Mouse (Mus musculus): ENCODE results near the gene Vps37b. TPM values are rescaled to one million over a fixed set of nuclear protein-coding genes. Genes with fewer than 3 reads are reported as not detected.

Gene Vps37b
- total RNA-seq, 1 experiment from 2014 or later, result 33.2 TPM

- ATAC-seq (ENCODE audit: extremely low read depth, insufficient number of reproducible peaks, low FRiP score, poor library complexity, severe bottlenecking), result peak; percentile 56
These were observed 58.5 kb downstream of the Vps37b start, which contains the start of gene Hip1r for GRCm38 (mm10) chr5:123973299-123974178. Gene Hip1r, plus strand, starts transcription at chr5:123973628.

- no peak for ATAC-seq (ENCODE audit: extremely low read depth, insufficient number of reproducible peaks, low FRiP score, poor library complexity, severe bottlenecking)
These were observed 59.6 kb downstream of the Vps37b start for GRCm38 (mm10) chr5:123972453-123972852.

GRCm38 (mm10) chr5:123970576-123970975, 61.5 kb downstream of the Vps37b start:
- no peak for ATAC-seq (ENCODE audit: extremely low read depth, insufficient number of reproducible peaks, low FRiP score, poor library complexity, severe bottlenecking)

GRCm38 (mm10) chr5:123969216-123969615, 62.9 kb downstream of the Vps37b start:
- no peak for ATAC-seq (ENCODE audit: extremely low read depth, insufficient number of reproducible peaks, low FRiP score, poor library complexity, severe bottlenecking)

GRCm38 (mm10) chr5:123968468-123968867, 63.6 kb downstream of the Vps37b start:
- ATAC-seq (ENCODE audit: extremely low read depth, insufficient number of reproducible peaks, low FRiP score, poor library complexity, severe bottlenecking), result no peak

- no peak for ATAC-seq (ENCODE audit: extremely low read depth, insufficient number of reproducible peaks, low FRiP score, poor library complexity, severe bottlenecking)
These were observed 65.3 kb downstream of the Vps37b start for GRCm38 (mm10) chr5:123966759-123967158.

- no peak for ATAC-seq (ENCODE audit: extremely low read depth, insufficient number of reproducible peaks, low FRiP score, poor library complexity, severe bottlenecking)
These were observed 67.9 kb downstream of the Vps37b start for GRCm38 (mm10) chr5:123964208-123964607.

- ATAC-seq (ENCODE audit: extremely low read depth, insufficient number of reproducible peaks, low FRiP score, poor library complexity, severe bottlenecking), result no peak
These were observed 71.0 kb downstream of the Vps37b start for GRCm38 (mm10) chr5:123961046-123961445.

- no peak for ATAC-seq (ENCODE audit: extremely low read depth, insufficient number of reproducible peaks, low FRiP score, poor library complexity, severe bottlenecking)
These were observed 71.9 kb downstream of the Vps37b start for GRCm38 (mm10) chr5:123960129-123960528.

GRCm38 (mm10) chr5:123959018-123959417, 73.1 kb downstream of the Vps37b start:
- no peak for ATAC-seq (ENCODE audit: extremely low read depth, insufficient number of reproducible peaks, low FRiP score, poor library complexity, severe bottlenecking)

- no peak for ATAC-seq (ENCODE audit: extremely low read depth, insufficient number of reproducible peaks, low FRiP score, poor library complexity, severe bottlenecking)
These were observed 74.9 kb downstream of the Vps37b start for GRCm38 (mm10) chr5:123957213-123957612.

Other genes with a start within 250 kb of the Vps37b start
- 78.9 and 82.9 TPM in 2 replicates for gene Hcar2, start 166.8 kb downstream of the Vps37b start, total RNA-seq (2017)
- not detected in 2 replicates for gene Hcar1, start 152.2 kb downstream of the Vps37b start, total RNA-seq (2017)
- gene Denr, start 125.1 kb downstream of the Vps37b start, total RNA-seq (2017), result 23.0 and 27.9 TPM in 2 replicates
- gene Gm43518, start 104.9 kb downstream of the Vps37b start, total RNA-seq (2017), result 1.5 and 2.9 TPM in 2 replicates
- 5.8 and 8.6 TPM in 2 replicates for gene Ccdc62, start 101.6 kb downstream of the Vps37b start, total RNA-seq (2017)
- gene Hip1r, start 58.6 kb downstream of the Vps37b start, total RNA-seq (2017), result 144 and 175 TPM in 2 replicates
- 0.86 and 2.0 TPM in 2 replicates for gene Abcb9, start 63.5 kb upstream of the Vps37b start, total RNA-seq (2017)
- gene Ogfod2, start 80.0 kb upstream of the Vps37b start, total RNA-seq (2017), result 13.5 and 22.0 TPM in 2 replicates
- 54.9 and 66.2 TPM in 2 replicates for gene Arl6ip4, start 83.8 kb upstream of the Vps37b start, total RNA-seq (2017)
- 10.7 and 11.3 TPM in 2 replicates for gene Pitpnm2, start 217.5 kb upstream of the Vps37b start, total RNA-seq (2017)